Mouse (Mus musculus) olfactory bulb, adult 2 months (tissue): ENCODE data around the gene Fam19a5.

Experiments used
- CTCF ChIP-seq: fragments of 200-500 bp; IDR thresholded peaks from 2 replicates; pipeline ENCODE4 v1.5.1; 2012; ENCODE audit warnings: low read depth, mild to moderate bottlenecking, low read length, moderate library complexity; ENCODE audit not compliant: insufficient read depth
- POLR2A ChIP-seq: fragments of 200-500 bp; IDR thresholded peaks from 2 replicates; pipeline ENCODE4 v1.6.1; 2012; ENCODE audit warnings: mild to moderate bottlenecking, low read depth, low read length, moderate library complexity; ENCODE audit not compliant: insufficient read depth

DNA sequence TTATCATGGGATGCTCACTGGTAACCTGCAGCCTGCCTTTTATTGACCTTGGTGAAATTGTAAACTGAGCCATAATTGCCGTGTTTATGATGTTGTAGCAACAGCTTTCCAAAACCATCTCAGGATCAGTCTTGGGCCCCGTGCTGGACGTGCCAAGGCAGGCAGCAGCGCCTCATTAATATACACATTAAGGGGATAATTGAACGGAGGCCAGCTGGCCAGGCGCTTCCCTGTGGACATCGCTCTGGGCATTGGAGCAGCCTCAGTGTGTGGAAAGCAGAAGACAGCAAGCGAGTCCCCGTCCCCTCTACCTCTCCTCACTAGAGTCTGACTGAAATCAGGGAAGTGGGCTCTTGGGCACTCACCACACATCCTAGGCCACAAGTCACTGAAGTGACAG lies 127.8 kb downstream of the Fam19a5 start:
- TF ChIP-seq POLR2A: no peak
- TF ChIP-seq CTCF: no peak
